Comparison of ENCODE assay signal across 11 mouse cellular contexts in genomic region chr2:43748287-43748983, GRCm38 (mm10). TPM values are rescaled to one million over a fixed set of nuclear protein-coding genes. Genes with fewer than 3 reads are reported as not detected.
DNase-seq lines count a peak whose midpoint lies in the region; ATAC-seq and TF ChIP-seq lines count a peak whose summit lies in the region.
"Had no signal": no experiment of that assay in that cellular context is flagged by ENCODE, and none has a peak within 500 bp of the region (broad histone marks: within the 10 kb centered on the region; RNA-seq: fewer than 3 reads in every experiment).

Arhgap15 (plus strand) TSS chr2:43748824.

- in situ Hi-C loops in CH12.LX (cut with MboI; ENCODE audit: low pct_ligation_motif_present, low pct_unique_long_range_greater_than_20kb, low sequenced_read_pairs): loop anchor here (25.0 kb wide), 1 partner anchor 589 kb away; no protein-coding TSS in a partner anchor

- dilution Hi-C loops in CH12.LX (cut with MboI; ENCODE audit: extremely low pct_ligation_motif_present, extremely low pct_unique_long_range_greater_than_20kb, low sequenced_read_pairs): no loop called here

- peaks cover 0 to 7% of the 10 kb centered on the region in 2 experiments for H3K36me3 ChIP-seq in CH12.LX (replicated peaks in 1 of 2; ENCODE audit: control insufficient read depth in 1 of 2, insufficient read depth in 1 of 2, low read length in 1 of 2)
- H3K36me3 ChIP-seq in forebrain, embryonic 12.5 days (replicated peaks): no peaks in the 10 kb centered on the region
- H3K36me3 ChIP-seq: neural tube, embryonic 12.5 days had no signal

- TF ChIP-seq EP300 in CH12.LX (IDR thresholded peaks at IDR 0.05; ENCODE audit: low read length): peak; percentile 60

- peak within 1 kb of the TSS; percentile 56; the same call in 1 of the 2 replicates for H3K4me2 ChIP-seq in CH12.LX (ENCODE audit: insufficient read depth, low read depth, poor library complexity, severe bottlenecking)
- no peak within 1 kb of the TSS for H3K4me2 ChIP-seq in forebrain, embryonic 12.5 days
- H3K4me2 ChIP-seq: neural tube, embryonic 12.5 days had no signal

- no peaks in the 10 kb centered on the region for H3K27me3 ChIP-seq in CH12.LX (replicated peaks)
- H3K27me3 ChIP-seq in forebrain, embryonic 12.5 days: no peaks in the 10 kb centered on the region
- H3K27me3 ChIP-seq: neural tube, embryonic 12.5 days had no signal

- intact Hi-C loops in left cerebral cortex, postnatal 36 days (cut with DNase I): no loop called here

- H3K9me3 ChIP-seq in CH12.LX (replicated peaks; ENCODE audit: low read length): no peaks in the 10 kb centered on the region
- no peaks in the 10 kb centered on the region for H3K9me3 ChIP-seq in forebrain, embryonic 12.5 days
- H3K9me3 ChIP-seq: neural tube, embryonic 12.5 days had no signal

- TF ChIP-seq RAD21 in CH12.LX (IDR thresholded peaks at IDR 0.05; ENCODE audit: low read depth, low read length): no peak

- ATAC-seq in inflammation-experienced regulatory T-cells, adult 6 months: peak; percentile 93
- ATAC-seq in neutrophil, adult 5-6 weeks (ENCODE audit: extremely low read depth, insufficient number of reproducible peaks, low FRiP score, poor library complexity, severe bottlenecking): peak; percentile 83
- no peak for ATAC-seq in forebrain, embryonic 12.5 days (ENCODE audit: low FRiP score)

- WGBS in forebrain, embryonic 12.5 days: 78% methylated on average over 5 of the region's 5 CpGs

- peak within 1 kb of the TSS; percentile 63 for H3K9ac ChIP-seq in CH12.LX (ENCODE audit: insufficient read depth, low read depth)
- H3K9ac ChIP-seq in forebrain, embryonic 12.5 days: no peak within 1 kb of the TSS
- H3K9ac ChIP-seq: neural tube, embryonic 12.5 days had no signal

- DNase-seq in left cerebral cortex, adult 18-20 months (ENCODE audit: low spot score in 2 of 2): no peak
- no peak for DNase-seq in left cerebral cortex, postnatal 36 days (ENCODE audit: low spot score in 2 of 2)
- DNase-seq in CH12.LX (ENCODE audit: extremely low read depth): peak; percentile 81
- DNase-seq in testis, postnatal 14 days (ENCODE audit: low spot score): no peak
- DNase-seq in adipocyte (ENCODE audit: low spot score): no peak
- DNase-seq: adrenal gland, postnatal 25 days; heart, adult 2 months had no signal

- peak; percentile 54; the same call in 1 of the 2 replicates for TF ChIP-seq POLR2A in CH12.LX (IDR thresholded peaks at IDR 0.05; ENCODE audit: low read depth, low read length)

- H3K27ac ChIP-seq in CH12.LX (ENCODE audit: insufficient read depth, low read depth): no peak within 1 kb of the TSS
- no peak within 1 kb of the TSS for H3K27ac ChIP-seq in forebrain, embryonic 12.5 days
- H3K27ac ChIP-seq: heart, adult 2 months; neural tube, embryonic 12.5 days had no signal

- peaks cover 4 to 35% of the 10 kb centered on the region in 2 experiments for H3K4me1 ChIP-seq in CH12.LX (ENCODE audit: control insufficient read depth in 1 of 2, insufficient read depth in 2 of 2)
- no peaks in the 10 kb centered on the region for H3K4me1 ChIP-seq in forebrain, embryonic 12.5 days
- H3K4me1 ChIP-seq: neural tube, embryonic 12.5 days had no signal

- peak within 1 kb of the TSS; percentile 54 to 86 (median 61) for H3K4me3 ChIP-seq in CH12.LX (replicated peaks in 1 of 3; ENCODE audit: low read depth in 2 of 3, low read length in 2 of 3, poor library complexity in 1 of 3)
- no peak within 1 kb of the TSS for H3K4me3 ChIP-seq in forebrain, embryonic 12.5 days (replicated peaks)
- H3K4me3 ChIP-seq: heart, adult 2 months; neural tube, embryonic 12.5 days had no signal

- TF ChIP-seq CTCF in CH12.LX (conservative IDR thresholded peaks at IDR 0.05 in 1 of 2, IDR thresholded peaks at IDR 0.05 in 1 of 2; ENCODE audit: low read depth in 2 of 2, low read length in 2 of 2): no peak

- H3K79me2 ChIP-seq in CH12.LX (replicated peaks; ENCODE audit: control insufficient read depth, extremely low read depth, insufficient read depth, poor library complexity, severe bottlenecking): peaks cover 26% of the 10 kb centered on the region

TF ChIP-seq in CH12.LX, 34 proteins besides CTCF, POLR2A, EP300 and RAD21:
- TF ChIP-seq POLR2AphosphoS2 (IDR thresholded peaks at IDR 0.05; ENCODE audit: low read depth, low read length) (no peak), SMC3 (IDR thresholded peaks at IDR 0.05; ENCODE audit: low read depth, low read length) (no peak), NELFE (IDR thresholded peaks at IDR 0.05; ENCODE audit: low read depth, low read length) (peak; percentile 45; the same call in 1 of the 2 replicates), MAFK (IDR thresholded peaks at IDR 0.05; ENCODE audit: insufficient replicate concordance, low read length) (no peak), ZC3H11A (IDR thresholded peaks at IDR 0.05; ENCODE audit: low read depth, low read length) (no peak), MXI1 (IDR thresholded peaks at IDR 0.05; ENCODE audit: low read depth, low read length) (peak; percentile 85; the same call in 1 of the 2 replicates), HCFC1 (IDR thresholded peaks at IDR 0.05; ENCODE audit: low read depth, low read length) (peak; percentile 55), UBTF (IDR thresholded peaks at IDR 0.05; ENCODE audit: low read depth, low read length) (no peak), E2F4 (IDR thresholded peaks at IDR 0.05; ENCODE audit: insufficient replicate concordance, low read depth, low read length) (0 out of 2 replicates have a peak, but pooled peaks have one; percentile 24), RCOR1 (conservative IDR thresholded peaks at IDR 0.05; ENCODE audit: low read depth, low read length) (no peak), JUN (IDR thresholded peaks at IDR 0.05; ENCODE audit: insufficient read depth, low read depth, low read length) (peak; percentile 38; the same call in 1 of the 2 replicates), CHD2 (IDR thresholded peaks at IDR 0.05; ENCODE audit: low read length) (no peak), MEF2A (IDR thresholded peaks at IDR 0.05; ENCODE audit: borderline replicate concordance, low read depth, low read length) (peak; percentile 26; the same call in 1 of the 2 replicates), KAT2A (IDR thresholded peaks at IDR 0.05; ENCODE audit: insufficient replicate concordance, low read length) (no peak), ZMIZ1 (IDR thresholded peaks at IDR 0.05; ENCODE audit: low read depth, low read length) (no peak), CHD1 (IDR thresholded peaks at IDR 0.05; ENCODE audit: low read depth, low read length) (0 out of 2 replicates have a peak, but pooled peaks have one; percentile 3), ETS1 (conservative IDR thresholded peaks at IDR 0.05; ENCODE audit: low read depth, low read length) (peak; percentile 51; the same call in 1 of the 2 replicates), ZKSCAN1 (IDR thresholded peaks at IDR 0.05; ENCODE audit: borderline replicate concordance, low read depth, low read length) (no peak), TBP (conservative IDR thresholded peaks at IDR 0.05; ENCODE audit: low read depth, low read length) (peak; percentile 80), USF2 (conservative IDR thresholded peaks at IDR 0.05; ENCODE audit: low read depth, low read length) (peak; percentile 96), IRF4 (IDR thresholded peaks at IDR 0.05; ENCODE audit: low read depth, low read length) (peak; percentile 90), MAX (IDR thresholded peaks at IDR 0.05; ENCODE audit: low read length) (peak; percentile 96), JUND (conservative IDR thresholded peaks at IDR 0.05; ENCODE audit: low read depth, low read length) (peak; percentile 72), GABPA (IDR thresholded peaks at IDR 0.05; ENCODE audit: insufficient replicate concordance, low read depth, low read length) (no peak), SIN3A (IDR thresholded peaks at IDR 0.05; ENCODE audit: low read length) (peak; percentile 87), MAZ (IDR thresholded peaks at IDR 0.05; ENCODE audit: low read depth, low read length) (peak; percentile 98), BHLHE40 (IDR thresholded peaks at IDR 0.05; ENCODE audit: low read depth, low read length) (peak; percentile 96), MYC (IDR thresholded peaks at IDR 0.05; ENCODE audit: low read depth, low read length) (peak; percentile 80), PAX5 (IDR thresholded peaks at IDR 0.05; ENCODE audit: low read length) (no peak), NRF1 (IDR thresholded peaks at IDR 0.05; ENCODE audit: low read depth, low read length) (no peak), ZNF384 (IDR thresholded peaks at IDR 0.05; ENCODE audit: low read depth, low read length) (peak; percentile 100), ELF1 (IDR thresholded peaks at IDR 0.05; ENCODE audit: low read depth, low read length) (peak; percentile 81), USF1 (IDR thresholded peaks at IDR 0.05; ENCODE audit: low read depth, low read length) (peak; percentile 92), TCF12 (IDR thresholded peaks at IDR 0.05; ENCODE audit: low read depth, low read length) (0 out of 2 replicates have a peak, but pooled peaks have one; percentile 19)

RNA-seq across cellular contexts. Expression of gene Arhgap15, which starts in this region (rescaled TPM):
- 10 to 100 TPM; 12.0 to 15.2 TPM for total RNA-seq in left cerebral cortex, adult 18-20 months (2021)
- total RNA-seq in left cerebral cortex, postnatal 36 days (2021): 10 to 100 TPM in 1 of 2 experiments, 1 to 10 TPM in 1; 7.6 to 12.2 TPM
- 19.6 and 19.8 TPM in 2 replicates for total RNA-seq in CH12.LX (2012; rRNA removed)
- total RNA-seq in CH12.LX (2014; rRNA removed): 40.3 and 44.6 TPM in 2 replicates
- 14.9 and 16.6 TPM in 2 replicates for polyA plus RNA-seq in CH12.LX (2012; ENCODE audit: insufficient read length, low read depth)
- 100 to 1,000 TPM; 195 to 420 (median 351) TPM for polyA plus RNA-seq in inflammation-experienced regulatory T-cells, adult 6 months (2017; shearing (Covaris generic))
- total RNA-seq in neutrophil, adult 5-6 weeks (2017): 255 and 275 TPM in 2 replicates
- polyA plus RNA-seq in forebrain, embryonic 12.5 days (2016; fragmentation: Nextera tagmentation; extraction: Ambion mirVana): 0.23 and 0.38 TPM in 2 replicates

Comparison
In these comparisons a context has a peak if more than half of its experiments do, and no peak if none do; other contexts are left out.
1. RNA of gene Arhgap15 (polyA plus RNA-seq): 195 to 420 TPM in inflammation-experienced regulatory T-cells, adult 6 months and 14.9 to 16.6 TPM in CH12.LX; 0.23 to 0.38 TPM in forebrain, embryonic 12.5 days; every median in the first group is over 10 times any median in the second.
2. RNA of gene Arhgap15 (polyA plus RNA-seq): 195 to 420 TPM in inflammation-experienced regulatory T-cells, adult 6 months; 14.9 to 16.6 TPM in CH12.LX; every median in the first group is over 10 times any median in the second.